Mouse (Mus musculus): Measurements from ENCODE around the gene Nmu. TPM values are rescaled to one million over a fixed set of nuclear protein-coding genes. Genes with fewer than 3 reads are reported as not detected.

Gene Nmu
- 0.38 and 0.54 TPM in 2 replicates for polyA plus RNA-seq (2016; fragmentation: Nextera tagmentation; extraction: Ambion mirVana)

DNA sequence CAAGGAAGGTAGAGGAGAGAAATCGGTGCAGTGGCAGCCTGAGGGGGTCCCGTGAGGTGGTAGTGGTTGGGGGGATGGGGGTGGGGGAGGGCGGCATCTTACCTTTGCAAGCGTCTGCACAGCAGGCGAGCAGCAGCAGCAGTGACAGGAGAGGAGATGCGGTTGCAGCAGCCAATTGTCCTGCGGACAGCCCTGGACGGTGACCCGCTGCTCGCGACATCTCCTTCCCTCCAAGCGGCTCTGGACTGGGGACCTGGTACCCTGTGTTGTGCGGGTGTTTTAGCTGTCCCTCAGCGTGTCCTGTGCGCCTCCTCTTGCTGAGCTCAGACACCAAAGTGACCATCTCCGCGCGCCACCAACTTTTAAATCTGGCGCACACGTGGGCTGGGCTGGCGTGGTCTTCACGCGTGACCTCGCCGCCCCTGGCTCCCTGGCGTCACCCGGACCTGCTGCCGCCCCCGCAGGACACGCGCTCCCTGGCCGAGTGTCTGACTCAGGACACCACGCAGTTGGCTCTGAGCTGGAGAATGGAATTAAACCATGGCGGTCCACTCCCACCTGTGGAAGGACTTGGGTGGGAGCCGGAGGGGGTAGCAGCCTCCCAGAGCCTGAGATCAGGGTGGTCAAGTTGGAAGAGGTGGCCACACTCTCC lies at the start of gene Nmu:
Gene Nmu (minus strand): TSS at position 336 of the 652 bp plus-strand sequence.
- peaks cover 11% of the 10 kb centered on the region for H3K4me1 ChIP-seq
- H3K4me3 ChIP-seq = peak within 1 kb of the TSS; percentile 41
- H3K27ac ChIP-seq = no peak within 1 kb of the TSS
- 0 out of 2 replicates have a peak, but pooled peaks have one; percentile 60 for ATAC-seq (ENCODE audit: insufficient number of reproducible peaks, insufficient read depth, low FRiP score, low TSS enrichment)
- WGBS = 5% methylated on average over 35 of the region's 35 CpGs
- peaks cover 25% of the 10 kb centered on the region for H3K27me3 ChIP-seq
- peak within 1 kb of the TSS; percentile 89 for H3K4me2 ChIP-seq (replicated peaks)
- H3K9me3 ChIP-seq = no peaks in the 10 kb centered on the region
- H3K36me3 ChIP-seq = no peaks in the 10 kb centered on the region
- H3K9ac ChIP-seq = peak within 1 kb of the TSS; percentile 44

- ATAC-seq (ENCODE audit: insufficient number of reproducible peaks, insufficient read depth, low FRiP score, low TSS enrichment) = no peak
- Histone ChIP-seq H3K27ac (no peak overlapping the region), H3K9ac (no peak overlapping the region), H3K4me1 (no peaks in the 10 kb centered on the region), H3K9me3 (no peaks in the 10 kb centered on the region), H3K36me3 (no peaks in the 10 kb centered on the region), H3K4me2 (replicated peaks) (no peak overlapping the region), H3K4me3 (no peak overlapping the region), H3K27me3 (no peaks in the 10 kb centered on the region)
- 76% methylated on average over 4 of the region's 4 CpGs for WGBS
These were observed 48.1 kb upstream of the Nmu start for GRCm38 (mm10) chr5:76411697-76412096.

DNA sequence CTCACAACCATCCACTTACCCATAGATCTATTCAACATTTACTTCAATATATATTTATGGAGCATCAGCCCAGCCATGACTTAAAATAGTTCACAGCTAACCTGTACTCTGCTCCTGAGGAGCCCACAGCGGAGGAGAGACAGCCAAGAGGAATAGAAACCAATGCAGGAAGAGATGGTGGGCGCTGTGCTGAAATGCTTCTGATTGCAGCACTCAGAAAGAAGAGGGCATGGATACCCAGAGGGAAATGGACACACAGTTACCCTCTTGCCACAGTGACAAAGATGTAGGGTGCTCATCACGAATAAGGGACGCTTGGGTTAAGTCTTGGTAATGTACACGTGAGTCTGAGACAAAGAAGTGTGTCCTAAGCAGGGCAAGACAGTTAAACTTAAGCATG lies 30.8 kb upstream of the Nmu start:
- Histone ChIP-seq H3K4me1 (no peaks in the 10 kb centered on the region), H3K4me2 (replicated peaks) (no peak overlapping the region), H3K9me3 (no peaks in the 10 kb centered on the region), H3K36me3 (no peaks in the 10 kb centered on the region), H3K27ac (no peak overlapping the region), H3K4me3 (no peak overlapping the region), H3K9ac (no peak overlapping the region), H3K27me3 (no peaks in the 10 kb centered on the region)
- 91% methylated on average over 5 of the region's 5 CpGs for WGBS
- ATAC-seq (ENCODE audit: insufficient number of reproducible peaks, insufficient read depth, low FRiP score, low TSS enrichment) = no peak

- no peaks in the 10 kb centered on the region for H3K9me3 ChIP-seq
- no peaks in the 10 kb centered on the region for H3K36me3 ChIP-seq
- no peak for ATAC-seq (ENCODE audit: insufficient number of reproducible peaks, insufficient read depth, low FRiP score, low TSS enrichment)
- H3K27ac ChIP-seq = no peak overlapping the region
- H3K4me1 ChIP-seq = no peaks in the 10 kb centered on the region
- WGBS = 89% methylated on average over 10 of the region's 10 CpGs
- H3K4me3 ChIP-seq = no peak overlapping the region
- H3K9ac ChIP-seq = no peak overlapping the region
- no peaks in the 10 kb centered on the region for H3K27me3 ChIP-seq
- H3K4me2 ChIP-seq (replicated peaks) = no peak overlapping the region
These were observed 25.6 kb upstream of the Nmu start for GRCm38 (mm10) chr5:76389041-76389795.

DNA sequence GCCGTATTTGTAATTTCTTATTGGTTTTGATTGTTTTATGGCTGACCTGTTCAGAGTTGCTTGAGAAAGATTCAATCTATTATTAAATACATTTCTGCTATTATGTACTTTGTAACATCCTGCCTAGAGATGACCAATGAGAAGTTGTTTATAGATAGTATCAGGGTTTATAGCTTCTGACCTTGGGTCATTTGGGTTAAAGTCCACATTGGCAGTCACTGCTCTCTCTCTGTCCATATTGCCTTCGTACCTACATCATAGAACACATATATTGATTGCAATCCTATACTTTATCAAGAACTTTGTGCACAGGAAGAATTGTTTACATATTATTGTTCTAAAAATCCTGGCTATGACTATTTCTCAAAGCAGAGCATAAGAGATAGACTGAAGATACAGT lies 24.9 kb upstream of the Nmu start:
- Histone ChIP-seq H3K36me3 (no peaks in the 10 kb centered on the region), H3K4me2 (replicated peaks) (no peak overlapping the region), H3K9ac (no peak overlapping the region), H3K4me3 (no peak overlapping the region), H3K9me3 (no peaks in the 10 kb centered on the region), H3K27me3 (no peaks in the 10 kb centered on the region), H3K4me1 (no peaks in the 10 kb centered on the region), H3K27ac (no peak overlapping the region)
- no peak for ATAC-seq (ENCODE audit: insufficient number of reproducible peaks, insufficient read depth, low FRiP score, low TSS enrichment)
- WGBS = 87% methylated on average over 2 of the region's 2 CpGs

- no peaks in the 10 kb centered on the region for H3K27me3 ChIP-seq
- H3K9me3 ChIP-seq = no peaks in the 10 kb centered on the region
- no peak overlapping the region for H3K27ac ChIP-seq
- no peaks in the 10 kb centered on the region for H3K4me1 ChIP-seq
- WGBS = 81% methylated on average over 6 of the region's 6 CpGs
- no peak overlapping the region for H3K4me3 ChIP-seq
- ATAC-seq (ENCODE audit: insufficient number of reproducible peaks, insufficient read depth, low FRiP score, low TSS enrichment) = no peak
- H3K36me3 ChIP-seq = no peaks in the 10 kb centered on the region
- H3K4me2 ChIP-seq (replicated peaks) = no peak overlapping the region
- H3K9ac ChIP-seq = no peak overlapping the region
These were observed 20.1 kb upstream of the Nmu start for GRCm38 (mm10) chr5:76383673-76384072.

DNA sequence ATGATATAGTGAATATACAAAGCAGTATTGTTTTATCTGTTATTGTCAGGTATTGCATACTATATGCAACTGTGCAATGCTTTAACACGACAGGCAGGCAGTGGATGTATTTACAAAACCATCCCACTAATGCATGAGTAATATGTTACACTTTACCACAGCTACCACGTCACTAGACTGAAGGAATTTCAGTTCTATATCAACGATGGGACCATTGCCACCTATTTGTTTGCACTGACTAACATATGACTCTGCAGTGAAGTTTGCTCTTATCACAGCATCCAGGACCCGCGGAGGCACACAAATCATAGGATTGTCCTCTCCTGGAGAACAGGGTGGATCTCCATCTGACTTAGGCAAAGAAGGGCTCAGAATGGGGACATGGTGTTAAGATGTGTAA lies 18.2 kb upstream of the Nmu start:
- H3K4me3 ChIP-seq = no peak overlapping the region
- no peaks in the 10 kb centered on the region for H3K36me3 ChIP-seq
- H3K27ac ChIP-seq = no peak overlapping the region
- 92% methylated on average over 5 of the region's 5 CpGs for WGBS
- H3K4me1 ChIP-seq = no peaks in the 10 kb centered on the region
- no peaks in the 10 kb centered on the region for H3K9me3 ChIP-seq
- H3K4me2 ChIP-seq (replicated peaks) = no peak overlapping the region
- no peak overlapping the region for H3K9ac ChIP-seq
- H3K27me3 ChIP-seq = no peaks in the 10 kb centered on the region
- ATAC-seq (ENCODE audit: insufficient number of reproducible peaks, insufficient read depth, low FRiP score, low TSS enrichment) = no peak

DNA sequence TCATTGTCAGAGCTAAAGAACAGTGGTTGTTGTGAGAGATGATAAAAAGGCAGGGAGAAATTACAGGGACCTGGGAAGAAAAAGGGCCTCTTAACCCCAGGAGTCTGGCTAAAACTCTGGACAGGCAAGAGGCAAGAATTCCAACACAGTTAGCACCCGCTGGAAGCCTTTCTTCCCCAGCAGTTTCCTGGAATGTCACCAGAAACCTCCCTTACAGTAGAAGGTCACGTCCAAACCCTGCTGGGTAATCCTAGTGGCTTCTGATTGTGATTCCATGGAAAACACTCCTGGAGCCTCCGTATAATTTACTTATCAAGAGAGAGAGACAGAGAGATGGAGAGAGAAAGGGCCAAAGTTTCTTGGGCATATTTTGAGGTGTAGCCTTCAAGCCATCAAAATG lies 15.6 kb upstream of the Nmu start:
- H3K9me3 ChIP-seq = no peaks in the 10 kb centered on the region
- 30% methylated on average over 3 of the region's 3 CpGs for WGBS
- H3K27me3 ChIP-seq = no peaks in the 10 kb centered on the region
- ATAC-seq (ENCODE audit: insufficient number of reproducible peaks, insufficient read depth, low FRiP score, low TSS enrichment) = no peak
- H3K4me1 ChIP-seq = no peaks in the 10 kb centered on the region
- H3K4me2 ChIP-seq (replicated peaks) = no peak overlapping the region
- no peak overlapping the region for H3K27ac ChIP-seq
- no peak overlapping the region for H3K4me3 ChIP-seq
- no peak overlapping the region for H3K9ac ChIP-seq
- H3K36me3 ChIP-seq = no peaks in the 10 kb centered on the region

DNA sequence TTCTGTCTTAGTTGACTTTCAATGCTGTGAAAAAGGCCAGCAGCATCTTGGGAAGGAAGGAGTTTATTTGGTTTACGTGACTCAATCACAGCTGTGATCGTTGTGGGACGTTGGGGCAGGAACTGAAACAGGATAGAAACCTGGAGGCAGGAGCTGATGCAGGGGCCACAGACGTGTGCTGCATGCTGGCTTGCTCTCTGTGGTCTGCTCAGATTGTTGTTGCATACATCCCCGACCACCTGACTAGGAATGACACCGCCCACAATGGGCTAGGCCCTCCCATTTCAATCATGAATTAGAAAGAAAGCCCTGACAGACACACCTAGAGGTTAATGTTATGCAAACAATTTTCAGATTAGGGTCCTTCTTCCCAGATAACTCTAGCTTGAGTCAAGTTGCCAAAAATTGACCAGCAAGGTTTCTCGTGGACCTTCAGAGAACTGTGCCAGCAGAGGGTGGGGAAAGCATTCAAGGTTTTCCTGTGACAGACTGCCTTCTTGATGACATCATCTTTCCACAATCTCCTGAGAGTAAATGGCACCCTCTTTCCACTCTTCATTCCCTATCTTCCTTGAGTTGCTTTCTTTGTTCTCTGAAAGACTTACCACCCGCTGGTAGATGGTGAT lies 5.7 kb upstream of the Nmu start:
- Histone ChIP-seq H3K4me1 (no peaks in the 10 kb centered on the region), H3K9me3 (no peaks in the 10 kb centered on the region), H3K27me3 (peaks cover 4% of the 10 kb centered on the region; the same call in 1 of the 2 replicates), H3K36me3 (no peaks in the 10 kb centered on the region), H3K4me2 (replicated peaks) (no peak overlapping the region), H3K27ac (no peak overlapping the region), H3K9ac (no peak overlapping the region), H3K4me3 (no peak overlapping the region)
- no peak for ATAC-seq (ENCODE audit: insufficient number of reproducible peaks, insufficient read depth, low FRiP score, low TSS enrichment)
- 74% methylated on average over 8 of the region's 8 CpGs for WGBS

GRCm38 (mm10) chr5:76365406-76365805 lies 1.8 kb upstream of the Nmu start:
- Histone ChIP-seq H3K4me1 (peaks cover 11% of the 10 kb centered on the region), H3K9me3 (no peaks in the 10 kb centered on the region), H3K4me2 (replicated peaks) (no peak overlapping the region), H3K4me3 (no peak overlapping the region), H3K27me3 (peaks cover 25% of the 10 kb centered on the region), H3K27ac (no peak overlapping the region), H3K9ac (no peak overlapping the region), H3K36me3 (no peaks in the 10 kb centered on the region)
- WGBS = 46% methylated on average over 5 of the region's 5 CpGs
- ATAC-seq (ENCODE audit: insufficient number of reproducible peaks, insufficient read depth, low FRiP score, low TSS enrichment) = no peak

- no peak overlapping the region for H3K4me2 ChIP-seq (replicated peaks)
- H3K27ac ChIP-seq = no peak overlapping the region
- 77% methylated on average over 4 of the region's 4 CpGs for WGBS
- no peaks in the 10 kb centered on the region for H3K9me3 ChIP-seq
- no peaks in the 10 kb centered on the region for H3K36me3 ChIP-seq
- no peak overlapping the region for H3K9ac ChIP-seq
- H3K27me3 ChIP-seq = peaks cover 25% of the 10 kb centered on the region
- no peak for ATAC-seq (ENCODE audit: insufficient number of reproducible peaks, insufficient read depth, low FRiP score, low TSS enrichment)
- no peak overlapping the region for H3K4me3 ChIP-seq
- peaks cover 11% of the 10 kb centered on the region for H3K4me1 ChIP-seq
These were observed 2.8 kb downstream of the Nmu start for GRCm38 (mm10) chr5:76360786-76361185.

- H3K4me3 ChIP-seq = no peak overlapping the region
- peaks cover 11% of the 10 kb centered on the region for H3K4me1 ChIP-seq
- no peak overlapping the region for H3K9ac ChIP-seq
- H3K4me2 ChIP-seq (replicated peaks) = no peak overlapping the region
- WGBS = 78% methylated on average over 1 of the region's 1 CpGs
- H3K36me3 ChIP-seq = no peaks in the 10 kb centered on the region
- no peaks in the 10 kb centered on the region for H3K9me3 ChIP-seq
- no peak overlapping the region for H3K27ac ChIP-seq
- ATAC-seq (ENCODE audit: insufficient number of reproducible peaks, insufficient read depth, low FRiP score, low TSS enrichment) = no peak
- H3K27me3 ChIP-seq = peaks cover 25% of the 10 kb centered on the region
These were observed 3.5 kb downstream of the Nmu start for GRCm38 (mm10) chr5:76360057-76360456.
